Mouse (Mus musculus): ENCODE results near the gene Tubg2.

The Tubg2 gene

DNA sequence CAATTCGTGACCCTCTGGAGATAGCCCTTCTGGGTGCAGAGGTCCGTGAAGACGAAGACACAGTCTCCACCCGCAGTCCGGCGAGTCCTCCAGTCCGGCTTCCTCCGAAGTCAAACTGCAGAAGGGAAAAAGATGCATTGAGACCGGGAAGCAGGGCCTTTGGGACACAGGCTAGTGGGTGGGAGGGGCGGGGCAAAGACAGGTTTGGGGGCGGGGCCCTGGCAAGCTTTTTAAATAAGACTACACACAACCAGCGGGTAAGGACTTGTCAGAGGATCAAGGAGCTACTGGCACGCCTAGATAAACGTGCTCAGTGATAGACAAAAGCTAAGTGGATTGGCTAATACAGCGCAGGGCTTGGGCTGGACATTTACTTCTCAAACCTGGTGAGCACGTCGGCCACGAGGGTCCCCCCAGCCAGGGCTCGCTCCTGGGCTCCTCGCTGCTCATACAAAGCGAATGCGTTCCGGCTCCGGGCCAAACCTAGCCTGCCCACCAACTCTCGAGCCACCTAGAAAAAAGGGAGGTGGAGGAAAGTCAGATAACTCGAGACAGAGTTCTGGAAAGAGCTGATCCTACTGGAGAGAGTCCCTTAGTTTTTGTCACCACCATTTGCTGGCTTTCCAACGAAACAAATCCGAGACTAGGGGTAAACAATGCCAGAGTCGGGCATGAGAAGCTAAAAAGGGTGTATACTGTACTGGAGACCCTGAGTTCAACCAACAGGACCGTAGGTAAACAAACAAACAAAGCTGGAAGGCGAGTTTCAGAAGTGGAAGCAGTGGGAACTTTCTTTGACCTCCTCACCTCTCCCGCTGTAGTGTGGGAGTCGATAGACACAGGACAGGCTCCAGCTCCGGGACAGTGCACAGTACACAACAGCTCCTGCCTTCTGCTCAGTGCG lies 9.2 kb downstream of the Tubg2 start:
- no peak for DNase-seq (ENCODE audit: extremely low read depth, low read depth)

DNA sequence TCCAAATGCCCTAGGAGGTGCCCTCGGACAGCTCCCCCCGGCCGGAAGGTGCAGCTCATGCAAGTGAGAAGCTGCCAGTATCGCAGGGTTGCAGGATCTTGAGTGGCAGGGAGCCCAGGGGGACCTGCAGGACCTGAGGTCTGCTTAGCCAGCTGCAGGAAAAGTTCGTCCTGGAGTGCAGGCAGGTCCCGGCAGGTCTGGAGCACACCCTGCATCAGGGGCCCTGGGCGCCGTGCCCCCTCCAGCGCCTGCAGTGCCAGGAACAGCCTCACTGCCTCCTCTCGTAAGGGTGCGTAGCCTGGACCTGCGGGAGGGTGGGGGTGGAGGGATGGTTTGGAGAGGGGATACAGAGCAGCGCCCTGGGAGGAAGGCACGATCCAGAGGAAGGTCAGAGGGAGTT lies 10.7 kb downstream of the Tubg2 start:
- no peak for DNase-seq (ENCODE audit: extremely low read depth, low read depth)

DNA sequence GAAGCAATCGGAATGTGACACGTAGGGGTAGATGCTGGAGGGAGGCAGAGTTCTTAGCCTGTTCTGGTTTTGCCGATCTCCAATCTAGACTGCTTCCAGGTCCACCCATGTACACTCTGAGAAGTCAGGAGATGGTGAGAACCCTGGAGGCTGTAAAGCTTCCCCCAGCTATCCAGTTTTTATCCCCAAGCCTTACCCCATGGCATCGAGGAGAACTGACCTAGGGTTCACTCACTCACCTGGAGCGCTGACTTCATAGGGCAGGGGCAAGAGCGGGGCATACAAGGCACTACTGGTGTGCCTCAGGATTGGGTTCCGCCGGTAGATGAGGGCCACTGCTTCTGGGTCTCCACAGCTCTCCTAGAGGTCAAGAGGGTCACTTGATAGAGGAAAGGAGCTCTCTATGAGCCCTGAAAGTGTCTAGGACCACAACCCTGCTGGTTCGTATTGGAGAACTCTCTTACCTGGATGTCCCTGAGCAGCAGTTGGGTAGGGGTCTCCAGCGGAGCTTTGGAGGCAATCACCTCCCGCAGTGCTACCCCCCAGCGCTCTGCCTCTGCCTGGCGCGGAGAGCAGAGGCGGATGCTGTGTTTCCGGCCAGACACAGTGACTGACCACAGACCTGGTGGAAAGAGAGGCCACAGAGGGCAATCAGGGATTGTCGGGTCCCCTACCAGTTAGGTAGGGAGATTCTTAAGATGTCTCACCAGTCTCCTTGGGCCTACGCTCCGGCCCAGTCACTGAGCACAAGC lies 11.7 kb downstream of the Tubg2 start:
- no peak for DNase-seq (ENCODE audit: extremely low read depth, low read depth)

DNA sequence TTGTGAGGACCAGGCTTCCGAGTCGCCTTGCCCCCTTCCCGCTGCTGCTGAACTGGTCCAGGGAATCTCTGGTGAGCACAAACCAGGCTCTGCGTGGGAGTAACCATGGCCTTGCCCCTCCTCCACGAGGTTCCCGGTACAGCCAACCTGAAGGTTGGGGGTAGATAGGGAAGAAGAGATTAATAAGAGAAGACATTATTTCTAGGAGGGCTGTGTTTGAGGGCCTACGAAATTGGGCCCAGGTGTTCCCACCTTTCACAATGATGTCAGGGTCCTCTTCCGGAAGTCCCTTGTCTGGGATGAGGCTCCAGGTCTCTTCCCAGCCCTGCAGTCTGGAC lies 12.2 kb downstream of the Tubg2 start:
- DNase-seq (ENCODE audit: extremely low read depth, low read depth) = no peak

DNA sequence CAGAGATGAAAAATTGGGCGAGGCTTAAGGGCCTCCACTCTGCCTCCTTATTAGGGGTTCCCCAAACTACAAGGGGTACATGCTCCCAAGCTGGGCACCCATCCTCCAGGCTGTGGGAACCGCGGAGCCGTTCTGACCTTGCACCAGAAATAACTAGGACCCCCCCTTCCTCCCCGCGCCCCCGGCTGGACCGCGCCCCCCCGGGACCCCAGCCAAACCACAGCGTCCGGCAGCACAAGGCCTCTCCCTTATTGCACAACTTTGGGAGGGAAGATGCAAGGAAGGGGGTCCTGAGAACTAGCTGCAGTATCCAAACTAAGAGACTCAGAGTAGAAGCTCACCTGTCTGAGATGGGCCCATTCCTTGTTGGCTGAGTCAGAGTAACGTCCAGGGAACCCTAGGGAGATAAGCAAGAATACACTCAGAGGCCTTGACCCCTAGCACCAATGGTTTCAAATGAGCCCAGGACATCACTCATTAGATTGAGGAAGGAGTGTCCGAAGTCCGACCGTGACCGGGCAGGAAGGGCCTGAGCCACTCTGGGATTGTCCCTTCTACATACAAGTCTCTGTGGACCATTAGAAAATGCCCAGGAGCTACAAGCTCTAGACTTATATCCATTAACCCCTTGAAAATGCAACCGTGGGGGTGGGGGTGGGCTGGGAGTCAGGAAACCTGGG lies 12.7 kb downstream of the Tubg2 start:
- DNase-seq (ENCODE audit: extremely low read depth, low read depth) = no peak

DNA sequence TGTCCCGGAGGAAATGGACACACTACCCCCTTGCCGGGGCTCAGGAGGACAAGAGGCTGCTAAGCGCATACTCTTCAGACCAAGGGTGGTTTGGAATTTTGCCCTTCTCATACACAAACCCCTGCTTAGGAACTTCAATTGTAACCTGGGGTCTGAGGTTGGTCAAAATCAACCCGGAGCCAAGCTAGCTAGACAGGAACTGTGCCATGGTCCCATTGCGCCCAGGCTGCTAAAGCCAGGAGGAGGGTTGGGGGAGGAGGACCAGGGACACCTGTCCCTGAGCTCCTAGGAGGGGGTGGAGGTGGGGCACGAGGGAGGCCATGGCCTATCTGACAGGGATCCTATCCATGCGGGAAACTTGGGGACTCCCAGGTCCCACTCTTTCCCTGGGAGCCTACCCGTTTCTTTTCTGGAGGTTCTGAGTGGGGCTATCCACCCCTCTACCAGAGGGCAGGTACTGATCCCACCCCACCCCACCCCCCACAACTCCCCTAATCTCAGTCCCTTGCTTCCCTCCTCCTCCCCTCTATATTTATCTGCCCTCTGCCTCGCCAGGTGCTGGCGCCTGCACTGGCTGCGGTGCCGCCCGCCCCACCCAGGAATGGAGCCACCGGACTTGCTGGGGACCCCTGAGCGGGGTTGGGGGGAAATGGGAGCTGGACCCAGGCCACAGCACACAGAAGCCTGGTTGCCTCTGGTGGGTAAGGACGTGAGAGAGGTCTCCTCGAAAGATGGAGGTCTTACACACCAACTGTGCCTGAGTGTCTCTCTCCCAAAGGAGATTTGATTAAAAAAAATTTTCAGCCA lies 13.8 kb downstream of the Tubg2 start:
- DNase-seq (ENCODE audit: extremely low read depth, low read depth) = no peak

DNA sequence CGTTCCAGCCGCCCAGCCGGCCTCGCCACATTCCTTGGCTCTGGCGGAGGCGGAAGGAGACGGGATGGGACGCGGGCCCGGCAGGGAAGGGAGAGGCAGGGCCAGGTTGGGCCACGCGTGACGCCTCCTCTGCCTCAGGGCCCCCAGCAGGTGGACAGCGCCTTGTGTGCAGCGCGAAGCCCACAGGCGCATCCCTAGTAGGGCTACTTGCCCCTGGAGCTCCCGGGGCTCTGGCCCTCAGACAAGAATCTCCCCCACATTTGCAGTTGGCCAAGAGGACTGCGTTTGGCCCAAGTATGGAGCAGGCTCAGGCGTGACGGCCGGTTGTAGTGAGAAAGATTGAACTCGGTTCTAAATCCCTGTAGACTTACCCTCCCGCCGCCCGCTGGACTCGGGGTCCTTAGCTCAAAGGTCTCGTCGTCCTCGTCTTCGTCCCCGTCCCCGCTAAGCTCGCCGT lies 14.7 kb downstream of the Tubg2 start, which contains the start of gene Cntnap1:
Cntnap1 (plus strand) TSS at position 170 of the 457 bp plus-strand sequence.
- DNase-seq (ENCODE audit: extremely low read depth, low read depth) = no peak

DNA sequence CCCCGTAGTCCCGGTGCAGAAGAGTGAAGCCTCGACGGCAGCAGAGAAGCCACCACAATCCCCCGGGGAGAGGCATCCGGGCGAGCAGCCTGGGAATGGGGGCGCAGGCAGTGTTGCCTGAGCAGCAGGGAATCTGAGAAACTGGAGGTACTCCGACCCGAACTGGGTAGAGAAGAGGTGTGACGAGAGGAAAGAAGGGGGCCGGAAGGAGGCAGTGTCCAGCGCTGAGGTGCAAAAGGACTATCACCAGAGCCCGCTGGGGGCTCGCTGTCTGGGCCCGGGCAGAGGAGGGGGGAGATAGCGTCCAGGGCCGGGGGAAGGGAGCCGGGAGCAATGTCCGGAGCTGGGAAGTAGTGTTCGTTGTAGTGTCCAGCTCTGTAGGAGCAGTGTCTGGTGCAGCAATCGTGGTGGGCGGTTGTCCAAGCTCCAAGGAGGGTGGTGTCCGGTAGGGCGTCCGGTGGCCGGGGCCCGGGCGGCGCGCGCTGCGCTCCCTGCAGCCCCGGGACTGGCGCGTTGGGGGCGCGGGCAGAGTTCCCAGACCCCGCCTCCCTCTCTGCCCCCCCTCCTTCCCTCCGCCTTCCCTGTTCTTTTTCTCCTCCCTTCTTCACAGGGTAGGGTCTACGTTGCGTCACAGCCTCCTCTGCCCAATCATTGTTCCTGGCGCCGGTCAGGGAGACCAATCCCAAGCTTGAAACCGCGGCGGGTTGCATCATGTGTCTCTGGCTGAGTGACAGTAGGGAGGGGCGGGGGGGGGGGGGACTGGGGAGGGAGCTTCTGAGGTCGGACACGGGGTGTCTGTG lies 15.3 kb downstream of the Tubg2 start, which contains the start of gene Plekhh3:
Plekhh3 (minus strand) TSS at position 541 of the 800 bp plus-strand sequence.
- peak; percentile 95 for DNase-seq (ENCODE audit: extremely low read depth, low read depth)

DNA sequence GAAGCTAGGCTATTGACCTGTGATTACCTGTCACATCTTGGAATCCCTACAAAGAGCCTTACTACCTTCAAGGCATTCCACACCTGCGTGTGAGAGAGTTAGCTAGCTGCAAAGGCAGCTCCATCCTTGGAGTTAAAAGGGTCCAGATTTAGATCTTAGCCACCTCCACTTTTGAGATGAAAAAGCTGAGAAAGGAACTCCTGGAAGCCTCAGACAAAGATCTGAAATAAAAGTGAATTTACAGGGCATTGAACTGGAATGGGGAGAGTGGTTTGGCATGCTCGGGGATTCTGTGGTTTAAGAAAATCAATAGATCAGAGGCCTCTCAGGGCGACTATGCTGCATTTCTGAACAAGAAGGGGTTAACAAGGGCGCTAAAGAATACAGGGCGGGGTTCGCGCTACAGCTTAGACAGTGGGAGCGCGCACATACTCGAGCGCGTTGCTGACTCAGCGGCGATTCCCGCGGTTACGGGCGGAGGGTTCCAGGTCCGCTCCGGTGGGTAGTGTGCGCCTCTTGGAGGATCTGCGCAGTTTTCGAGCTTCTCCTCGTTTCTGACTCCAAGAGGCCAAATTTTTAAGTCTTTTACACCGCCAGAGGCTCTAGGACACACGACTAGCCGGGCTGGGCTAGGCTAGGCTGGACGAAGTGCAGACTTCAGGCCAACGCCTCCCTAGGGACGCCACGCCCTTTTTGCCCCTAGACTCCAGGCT lies 16.2 kb downstream of the Tubg2 start:
- peak; percentile 58 for DNase-seq (ENCODE audit: extremely low read depth, low read depth)

DNA sequence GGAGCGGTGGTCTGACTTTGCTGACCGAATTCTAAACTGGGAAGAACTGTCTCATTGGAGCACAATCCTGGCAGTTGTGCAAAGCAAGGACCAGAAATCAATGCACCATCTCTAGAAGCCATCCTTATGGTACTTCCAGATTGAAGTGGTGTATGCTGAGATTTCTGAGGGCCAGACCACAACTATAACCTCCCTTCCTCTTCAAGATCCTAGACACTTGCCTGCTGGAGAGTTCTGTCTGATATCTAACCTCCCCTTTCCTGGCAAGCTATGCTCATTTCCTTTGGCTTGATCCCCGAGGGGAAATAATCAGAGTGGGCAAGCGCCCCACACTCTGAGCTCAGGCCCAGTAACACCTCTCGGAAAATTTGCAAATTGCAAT lies 16.7 kb downstream of the Tubg2 start:
- DNase-seq (ENCODE audit: extremely low read depth, low read depth) = peak; percentile 36

DNA sequence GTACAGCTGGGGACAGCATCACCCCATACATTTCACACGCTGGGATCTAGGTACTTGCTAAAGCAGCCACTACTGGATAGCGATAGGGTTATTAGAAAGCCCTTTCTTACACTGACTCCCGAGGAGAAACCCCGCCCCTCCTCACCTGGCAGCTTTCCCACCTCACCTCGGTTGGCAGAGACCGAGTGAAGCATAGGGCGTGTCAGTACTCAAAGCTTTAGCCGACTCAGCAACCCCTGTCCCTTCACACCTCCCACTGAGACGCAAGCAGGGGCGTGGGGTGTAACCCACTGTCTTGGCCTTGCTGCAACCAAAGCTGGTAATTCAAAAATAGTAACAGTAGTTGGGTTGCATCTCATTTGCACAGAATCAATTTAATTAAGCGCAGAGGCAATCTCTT lies 17.4 kb downstream of the Tubg2 start:
- no peak for DNase-seq (ENCODE audit: extremely low read depth, low read depth)

DNA sequence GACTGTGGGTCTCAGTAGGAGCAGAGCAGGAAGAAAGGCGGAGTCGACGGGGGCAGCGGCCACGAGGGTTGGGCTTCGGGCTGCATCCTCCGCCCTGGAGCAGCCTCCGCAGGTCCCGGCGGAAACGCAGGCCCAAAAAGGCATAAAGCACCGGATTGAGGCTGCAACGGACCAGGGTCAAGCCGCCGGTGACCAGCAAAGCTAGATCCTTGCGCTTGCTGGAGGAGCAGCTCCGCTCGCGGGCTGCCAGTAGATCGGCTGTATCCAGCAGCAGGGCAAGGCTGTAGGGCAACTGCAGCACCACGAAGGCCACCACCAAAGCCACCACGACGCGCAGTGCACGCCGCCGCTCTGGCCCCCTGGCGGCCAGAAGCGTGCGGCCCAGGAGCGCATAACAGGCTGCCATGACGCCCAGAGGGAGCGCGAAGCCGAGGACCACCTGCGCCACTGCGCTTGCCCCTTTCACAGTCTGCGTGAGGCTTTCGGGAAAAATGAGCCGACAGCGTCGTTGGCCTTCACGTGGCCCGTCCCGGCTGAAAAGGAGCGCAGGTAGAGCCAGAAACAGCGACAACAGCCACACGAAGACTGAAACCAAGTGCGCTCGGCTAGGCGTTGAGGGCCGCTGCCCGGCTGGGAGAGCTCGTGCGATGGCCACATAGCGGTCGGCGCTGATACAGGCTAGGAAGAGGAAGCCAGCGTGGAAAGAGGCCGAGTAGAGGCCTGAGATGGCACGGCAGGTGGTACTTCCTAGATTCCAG lies 18.1 kb downstream of the Tubg2 start:
- no peak for DNase-seq (ENCODE audit: extremely low read depth, low read depth)

DNA sequence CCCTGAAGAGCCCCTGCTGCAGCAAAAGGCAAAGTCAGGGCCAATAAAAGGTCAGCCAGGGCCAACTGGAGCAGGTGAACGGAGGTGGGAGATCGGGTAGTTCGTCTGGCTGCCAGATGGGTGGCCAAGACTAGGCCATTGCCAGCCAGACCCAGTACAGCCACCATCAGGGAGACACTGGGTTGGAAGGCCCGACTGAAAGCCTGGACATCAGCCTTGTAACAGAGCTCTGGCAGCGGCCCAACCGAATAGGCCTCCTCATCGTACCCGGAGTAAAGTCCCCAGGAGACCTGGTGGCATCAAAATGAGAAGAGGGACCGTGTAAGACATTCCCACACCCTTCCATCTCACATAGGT lies 18.7 kb downstream of the Tubg2 start:
- DNase-seq (ENCODE audit: extremely low read depth, low read depth) = no peak

DNA sequence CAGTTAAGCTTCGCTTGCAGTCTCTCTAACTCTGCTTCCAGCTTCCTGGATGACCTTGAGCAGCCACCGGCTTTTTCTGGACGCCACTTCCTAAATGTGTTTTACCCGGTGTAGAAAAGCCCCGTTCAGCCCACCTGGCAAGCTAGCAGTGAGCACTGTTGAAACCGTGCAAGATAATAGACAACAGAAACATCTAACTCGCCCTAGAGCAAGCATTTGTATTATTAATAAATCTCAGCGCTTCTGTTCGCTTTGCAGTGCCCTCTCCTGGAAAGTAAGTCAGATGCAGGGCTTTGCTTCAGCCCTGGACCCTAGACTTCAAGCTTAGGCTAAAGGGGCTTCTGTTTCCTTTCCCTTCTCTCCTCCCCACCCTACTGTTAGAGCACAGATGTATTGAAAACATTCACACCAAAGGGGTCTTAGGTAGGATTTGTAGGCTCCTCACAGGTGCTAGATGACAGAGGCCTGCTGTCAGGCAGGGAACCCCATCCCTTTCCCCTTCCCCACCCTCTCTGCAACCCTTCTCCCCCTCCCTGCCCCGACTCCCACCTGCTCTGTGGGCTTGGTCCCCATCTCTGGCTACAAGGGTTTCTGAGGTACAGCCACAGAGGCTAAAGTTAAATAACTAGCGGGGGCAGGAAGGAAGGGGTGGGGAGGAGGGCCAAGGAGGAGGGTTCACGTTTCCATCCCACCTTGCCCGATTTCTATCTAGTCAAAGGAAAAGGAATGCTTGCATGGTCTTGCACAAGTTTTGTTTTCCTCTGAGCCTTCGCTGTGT lies 19.3 kb downstream of the Tubg2 start, which contains the start of gene Ccr10:
Ccr10 (minus strand) TSS at position 593 of the 778 bp plus-strand sequence.
- DNase-seq (ENCODE audit: extremely low read depth, low read depth) = no peak

DNA sequence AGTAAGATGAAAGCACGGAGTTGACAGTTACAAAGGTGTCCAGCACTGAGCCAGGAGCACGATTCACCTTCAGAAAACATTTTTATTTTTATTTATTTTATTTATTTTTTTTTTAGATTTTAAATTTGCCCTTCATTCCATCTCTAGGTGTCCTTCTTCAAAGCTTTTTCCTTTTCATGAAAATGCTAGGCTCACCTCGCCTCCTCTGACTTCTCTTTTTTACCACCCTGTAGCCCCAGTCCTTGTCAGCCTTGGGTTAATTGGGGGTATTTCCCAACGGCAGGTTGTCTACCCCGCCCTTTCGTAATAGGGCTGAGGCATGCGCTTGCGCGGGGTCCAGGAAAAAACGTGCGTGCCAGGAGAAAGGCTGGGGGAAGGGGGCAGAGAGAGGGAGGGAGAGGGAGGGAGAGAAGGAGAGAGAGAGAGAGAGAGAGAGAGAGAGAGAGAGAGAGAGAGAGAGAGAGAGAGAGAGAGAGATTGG lies 20.0 kb downstream of the Tubg2 start:
- no peak for DNase-seq (ENCODE audit: extremely low read depth, low read depth)

DNA sequence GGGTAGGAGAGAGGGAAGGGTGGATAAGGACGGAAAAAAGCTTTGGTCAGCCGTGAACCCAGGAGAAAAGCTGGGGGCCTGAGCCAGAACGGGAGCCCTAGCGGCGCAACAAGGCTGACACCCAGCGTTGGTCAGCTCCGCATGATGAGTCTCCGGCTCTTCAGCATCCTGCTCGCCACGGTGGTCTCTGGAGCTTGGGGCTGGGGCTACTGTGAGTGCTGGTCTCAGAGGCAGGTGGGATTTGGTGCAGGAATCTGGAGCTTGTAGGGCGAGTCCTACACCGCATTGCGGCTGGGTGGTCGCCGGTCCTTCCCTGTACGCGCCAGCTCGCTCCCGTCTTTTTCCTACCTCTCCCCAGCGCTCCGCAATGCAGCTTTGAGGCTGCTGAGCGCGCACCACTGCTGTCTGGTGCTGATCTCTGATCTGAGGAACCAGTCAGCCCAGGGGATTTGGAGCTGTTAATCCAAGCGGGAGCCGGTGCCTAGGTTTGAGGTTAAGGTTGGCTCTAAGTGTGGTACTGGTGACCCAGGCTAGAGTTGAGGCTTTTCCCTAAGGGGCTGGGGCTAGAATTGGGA lies 20.5 kb downstream of the Tubg2 start:
- no peak for DNase-seq (ENCODE audit: extremely low read depth, low read depth)

DNA sequence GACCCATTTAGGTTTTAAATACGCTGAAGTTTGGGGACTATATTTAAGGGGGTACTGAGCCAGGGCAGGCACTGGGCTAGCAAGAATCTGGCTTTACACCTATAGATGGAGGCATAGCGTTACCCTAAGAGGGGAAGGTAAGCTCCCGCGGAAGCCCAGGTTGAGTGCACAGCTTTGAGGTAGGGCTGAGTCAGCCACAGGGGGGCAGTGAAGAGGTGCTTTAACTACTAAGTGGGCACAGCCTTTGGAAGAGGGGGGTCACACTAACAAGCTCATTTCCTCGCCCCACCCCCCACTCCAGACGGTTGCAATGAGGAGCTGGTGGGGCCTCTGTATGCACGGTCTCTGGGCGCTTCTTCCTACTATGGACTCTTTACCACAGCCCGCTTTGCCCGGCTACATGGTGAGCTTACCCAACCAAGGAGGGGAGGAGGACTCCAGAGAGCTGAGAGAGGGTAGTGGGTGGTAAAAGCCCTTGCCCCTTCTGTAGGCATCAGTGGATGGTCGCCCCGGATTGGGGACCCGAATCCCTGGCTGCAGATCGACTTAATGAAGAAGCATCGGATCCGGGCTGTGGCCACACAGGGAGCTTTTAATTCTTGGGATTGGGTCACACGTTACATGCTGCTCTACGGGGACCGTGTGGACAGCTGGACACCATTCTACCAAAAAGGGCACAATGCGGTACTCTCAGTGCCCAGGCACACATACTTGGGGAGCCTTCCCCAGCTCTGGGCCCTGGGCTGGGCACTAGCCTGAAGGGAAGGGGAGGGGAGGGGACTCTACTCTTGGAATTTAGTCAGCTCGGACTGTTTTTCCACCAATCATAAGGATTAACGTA lies 21.4 kb downstream of the Tubg2 start:
- peak; percentile 6 for DNase-seq (ENCODE audit: extremely low read depth, low read depth)

Data from MEL-GATA-1-ER (cell line).